Mouse (Mus musculus) liver, embryonic 13.5 days (tissue): ENCODE data around the gene Efcab6. TPM values are rescaled to one million over a fixed set of nuclear protein-coding genes. Genes with fewer than 3 reads are reported as not detected.

Experiments
- ATAC-seq: fragments of 200-750 bp; cut with Nextera tagmentation; 2 replicates; pipeline ENCODE4 v1.8.0; 2017; ENCODE audit warnings: low read depth, mild to moderate bottlenecking, moderate number of reproducible peaks, moderate library complexity
- DNase-seq: peaks from one replicate; pipeline ENCODE4 v3.0.0; 2022
- H3K27ac ChIP-seq: fragments of 300-500 bp; sonication (generic); 2 replicates; pipeline ENCODE4 v1.5.1; 2015; ENCODE audit warnings: moderate library complexity, mild to moderate bottlenecking, inconsistent platforms
- H3K27me3 ChIP-seq: fragments of 300-500 bp; sonication (generic); 2 replicates; pipeline ENCODE4 v1.6.1; 2015; ENCODE audit warnings: mild to moderate bottlenecking, inconsistent platforms
- H3K36me3 ChIP-seq: fragments of 300-500 bp; sonication (generic); 2 replicates; pipeline ENCODE4 v1.6.1; 2015; ENCODE audit warnings: mild to moderate bottlenecking, inconsistent platforms
- H3K4me1 ChIP-seq: fragments of 300-500 bp; sonication (generic); replicated peaks from 2 replicates; pipeline ENCODE4 v1.6.1; 2015; ENCODE audit warnings: inconsistent platforms
- H3K4me2 ChIP-seq: fragments of 300-500 bp; sonication (generic); 2 replicates; pipeline ENCODE4 v1.6.1; 2015; ENCODE audit warnings: inconsistent platforms, mild to moderate bottlenecking, moderate library complexity
- H3K4me3 ChIP-seq: fragments of 300-500 bp; sonication (generic); replicated peaks from 2 replicates; pipeline ENCODE4 v1.5.1; 2015; ENCODE audit warnings: mild to moderate bottlenecking, inconsistent platforms
- H3K9ac ChIP-seq: fragments of 300-500 bp; sonication (generic); 2 replicates; pipeline ENCODE4 v1.6.1; 2015; ENCODE audit warnings: mild to moderate bottlenecking, inconsistent platforms
- H3K9me3 ChIP-seq: fragments of 300-500 bp; sonication (generic); replicated peaks from 2 replicates; pipeline ENCODE4 v1.6.1; 2016; ENCODE audit warnings: inconsistent platforms
- WGBS: fragments of 180-500 bp; shearing (Covaris S2); methylation state at CpG from one replicate; pipeline ENCODE4 v1.1.7; 2015; ENCODE audit not compliant: insufficient replicate concordance; 5-methylcytosine and 5-hydroxymethylcytosine counted together
- polyA plus RNA-seq: library from polyadenylated mRNA; unstranded; fragments of >200 nt; fragmentation: Nextera tagmentation; extraction: Ambion mirVana; gene quantifications from 2 replicates; pipeline ENCODE4 v1.2.1, GENCODE M21; 2015

Gene Efcab6
- polyA plus RNA-seq, 1 experiment from 2014 or later: not detected

- no peak overlapping the region for H3K4me2 ChIP-seq
- WGBS: 53% methylated on average over 10 of the region's 10 CpGs
- no peak overlapping the region for H3K9ac ChIP-seq
- H3K27me3 ChIP-seq: no peaks in the 10 kb centered on the region
- ATAC-seq: no peak
- H3K9me3 ChIP-seq: no peaks in the 10 kb centered on the region
- no peaks in the 10 kb centered on the region for H3K4me1 ChIP-seq
- H3K36me3 ChIP-seq: no peaks in the 10 kb centered on the region
- H3K4me3 ChIP-seq: no peak overlapping the region
- H3K27ac ChIP-seq: no peak overlapping the region
- DNase-seq: no peak
Measured at GRCm38 (mm10) chr15:83840950-83841719, 224.0 kb downstream of the Efcab6 start.

- WGBS: 57% methylated on average over 6 of the region's 6 CpGs
- no peak overlapping the region for H3K27ac ChIP-seq
- H3K27me3 ChIP-seq: no peaks in the 10 kb centered on the region
- 0 out of 2 replicates have a peak, but pooled peaks cover 3% of the 10 kb centered on the region for H3K9me3 ChIP-seq
- ATAC-seq: no peak
- no peak overlapping the region for H3K4me3 ChIP-seq
- H3K9ac ChIP-seq: no peak overlapping the region
- no peak overlapping the region for H3K4me2 ChIP-seq
- no peaks in the 10 kb centered on the region for H3K4me1 ChIP-seq
- no peaks in the 10 kb centered on the region for H3K36me3 ChIP-seq
- DNase-seq: no peak
Measured at GRCm38 (mm10) chr15:83832265-83832664, 232.9 kb downstream of the Efcab6 start.

GRCm38 (mm10) chr15:83829226-83829625 lies 236.0 kb downstream of the Efcab6 start:
- H3K27ac ChIP-seq: no peak overlapping the region
- H3K4me2 ChIP-seq: no peak overlapping the region
- H3K9me3 ChIP-seq: 0 out of 2 replicates have a peak, but pooled peaks cover 3% of the 10 kb centered on the region
- no peak for DNase-seq
- no peak overlapping the region for H3K4me3 ChIP-seq
- no peaks in the 10 kb centered on the region for H3K36me3 ChIP-seq
- H3K9ac ChIP-seq: no peak overlapping the region
- WGBS: 74% methylated on average over 13 of the region's 13 CpGs
- no peaks in the 10 kb centered on the region for H3K4me1 ChIP-seq
- H3K27me3 ChIP-seq: no peaks in the 10 kb centered on the region
- ATAC-seq: no peak

- H3K9me3 ChIP-seq: 0 out of 2 replicates have a peak, but pooled peaks cover 3% of the 10 kb centered on the region
- H3K9ac ChIP-seq: no peak overlapping the region
- no peak overlapping the region for H3K4me3 ChIP-seq
- no peaks in the 10 kb centered on the region for H3K36me3 ChIP-seq
- ATAC-seq (no peak), DNase-seq (no peak)
- H3K27me3 ChIP-seq: no peaks in the 10 kb centered on the region
- no peaks in the 10 kb centered on the region for H3K4me1 ChIP-seq
- H3K4me2 ChIP-seq: no peak overlapping the region
- no peak overlapping the region for H3K27ac ChIP-seq
- 72% methylated on average over 8 of the region's 8 CpGs for WGBS
Measured at GRCm38 (mm10) chr15:83828011-83828410, 237.2 kb downstream of the Efcab6 start.

Other genes starting within 250 kb of the Efcab6 start
- 0.12 and 0.24 TPM in 2 replicates for gene Sult4a1, start 40.4 kb upstream of the Efcab6 start, polyA plus RNA-seq
- gene Pnpla5, start 57.8 kb upstream of the Efcab6 start, polyA plus RNA-seq: not detected in 2 replicates
- 1.2 and 1.4 TPM in 2 replicates for gene Pnpla3, start 102.5 kb upstream of the Efcab6 start, polyA plus RNA-seq
- gene Samm50, start 126.9 kb upstream of the Efcab6 start, polyA plus RNA-seq: 98.0 and 106 TPM in 2 replicates
- 6.7 and 8.1 TPM in 2 replicates for gene Parvb, start 166.7 kb upstream of the Efcab6 start, polyA plus RNA-seq